Mouse (Mus musculus) thymus, adult 2 months (tissue): ENCODE measurements around the gene Sin3a. TPM values are rescaled to one million over a fixed set of nuclear protein-coding genes. Genes with fewer than 3 reads are reported as not detected.

Experiments
- DNase-seq: peaks from one replicate; pipeline ENCODE4 v3.0.0; 2021
- H3K27ac ChIP-seq: fragments of 200-500 bp; 2 replicates; pipeline ENCODE4 v1.5.1; 2012; ENCODE audit warnings: low read length, control low read depth; ENCODE audit not compliant: control insufficient read depth, insufficient read depth
- H3K27me3 ChIP-seq: fragments of 200-500 bp; 2 replicates; pipeline ENCODE4 v1.6.1; 2012; ENCODE audit warnings: mild to moderate bottlenecking, low read length, moderate library complexity, mixed read lengths; ENCODE audit not compliant: control insufficient read depth, insufficient read depth
- H3K36me3 ChIP-seq: fragments of 200-500 bp; 2 replicates; pipeline ENCODE4 v1.6.1; 2012; ENCODE audit warnings: mild to moderate bottlenecking, low read length, moderate library complexity; ENCODE audit not compliant: control insufficient read depth, insufficient read depth
- H3K4me1 ChIP-seq: fragments of 200-500 bp; replicated peaks from 2 replicates; pipeline ENCODE4 v1.6.1; 2012; ENCODE audit warnings: low read length; ENCODE audit not compliant: control insufficient read depth, insufficient read depth
- H3K4me3 ChIP-seq: fragments of 200-500 bp; 2 replicates; pipeline ENCODE4 v1.5.1; 2012; ENCODE audit warnings: mild to moderate bottlenecking, low read length, control low read depth, moderate library complexity; ENCODE audit not compliant: control insufficient read depth, insufficient read depth
- CTCF ChIP-seq: fragments of 200-500 bp; IDR thresholded peaks from 2 replicates; pipeline ENCODE4 v1.5.1; 2012; ENCODE audit warnings: mild to moderate bottlenecking, control low read depth, low read length, moderate library complexity, borderline replicate concordance; ENCODE audit not compliant: control insufficient read depth, poor library complexity, insufficient read depth; ENCODE audit errors: extremely low read depth
- POLR2A ChIP-seq: fragments of 200-500 bp; IDR thresholded peaks from 2 replicates; pipeline ENCODE4 v1.6.1; 2012; ENCODE audit warnings: mild to moderate bottlenecking, low read length, control low read depth, moderate library complexity; ENCODE audit not compliant: control insufficient read depth, poor library complexity, insufficient read depth; ENCODE audit errors: extremely low read depth
- WGBS: fragments of 180-500 bp; shearing (Covaris S2); methylation state at CpG from one replicate; pipeline ENCODE4 v1.1.7; 2018; 5-methylcytosine and 5-hydroxymethylcytosine counted together
- polyA plus RNA-seq: library from polyadenylated mRNA; depleted of rRNA; stranded (reverse); fragments of >200 nt; gene quantifications from 2 replicates; pipeline ENCODE4 v1.2.3, GENCODE M21; 2012; rRNA removed

Gene Sin3a
- 237 and 282 TPM in 2 replicates for polyA plus RNA-seq

- WGBS, result under 1% methylated on average over 34 of the region's 34 CpGs
- peak within 1 kb of the TSS; percentile 92 for H3K27ac ChIP-seq
- TF ChIP-seq CTCF (no peak), POLR2A (0 out of 2 replicates have a peak, but pooled peaks have one; percentile 22)
- no peaks in the 10 kb centered on the region for H3K36me3 ChIP-seq
- no peaks in the 10 kb centered on the region for H3K27me3 ChIP-seq
- H3K4me3 ChIP-seq, result peak within 1 kb of the TSS; percentile 85
- peak; percentile 75 for DNase-seq
- H3K4me1 ChIP-seq, result peaks cover 7% of the 10 kb centered on the region
Measured at GRCm38 (mm10) chr9:57071801-57072351, at the start of gene Sin3a. Gene Sin3a (plus strand): TSS chr9:57072040.

- no peak for DNase-seq
- Histone ChIP-seq H3K4me3 (no peak overlapping the region), H3K27ac (no peak overlapping the region), H3K4me1 (no peaks in the 10 kb centered on the region), H3K36me3 (no peaks in the 10 kb centered on the region; the same call in 1 of the 2 replicates), H3K27me3 (no peaks in the 10 kb centered on the region)
- WGBS, result 82% methylated on average over 1 of the region's 1 CpGs
- no peak for TF ChIP-seq CTCF
- no peak for TF ChIP-seq POLR2A
Measured at GRCm38 (mm10) chr9:57031756-57032155, 40.1 kb upstream of the Sin3a start.

DNA sequence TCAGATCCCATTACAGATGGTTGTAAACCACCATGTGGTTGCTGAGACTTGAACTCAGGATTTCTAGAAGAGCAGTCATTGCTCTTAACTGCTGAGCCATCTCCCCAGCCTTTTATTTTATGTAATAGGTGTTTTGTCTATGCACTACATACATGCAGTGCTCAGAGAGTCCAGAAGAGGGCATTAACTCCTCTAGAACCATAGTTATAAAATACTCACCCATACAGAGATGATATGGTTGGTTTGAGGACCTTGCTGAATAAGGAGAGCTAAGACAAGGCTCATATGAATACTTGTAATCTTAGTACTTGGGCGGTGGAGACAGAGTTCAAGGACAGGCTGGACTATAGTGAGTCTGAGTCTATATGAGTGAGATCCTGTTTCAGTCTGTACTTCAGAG lies 15.6 kb upstream of the Sin3a start:
- Histone ChIP-seq H3K4me1 (no peaks in the 10 kb centered on the region), H3K36me3 (no peaks in the 10 kb centered on the region), H3K27me3 (no peaks in the 10 kb centered on the region), H3K4me3 (no peak overlapping the region), H3K27ac (no peak overlapping the region)
- 85% methylated on average over 1 of the region's 1 CpGs for WGBS
- DNase-seq, result peak; percentile 75
- TF ChIP-seq POLR2A, result no peak
- TF ChIP-seq CTCF, result no peak

DNA sequence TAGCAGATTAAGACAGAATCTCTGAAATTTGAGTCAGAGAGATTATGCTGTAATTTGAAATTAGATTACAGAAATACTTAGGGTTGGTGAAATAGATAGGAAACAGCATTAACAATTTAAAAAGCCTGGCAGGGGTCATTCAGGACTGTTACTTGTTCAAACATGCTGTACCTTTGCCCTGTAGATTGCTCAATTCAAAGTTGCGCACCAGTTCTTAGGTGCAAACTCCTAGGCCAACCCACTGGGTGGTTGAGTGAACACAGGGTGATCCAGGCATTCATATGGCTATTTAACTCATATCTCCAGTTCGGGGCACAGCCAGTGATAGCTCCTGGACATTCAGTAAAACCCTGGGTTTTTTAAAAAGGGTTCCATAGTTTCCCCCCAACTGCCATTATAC lies 7.7 kb upstream of the Sin3a start:
- 93% methylated on average over 2 of the region's 2 CpGs for WGBS
- H3K27ac ChIP-seq, result no peak overlapping the region
- no peak for TF ChIP-seq CTCF
- TF ChIP-seq POLR2A, result no peak
- no peaks in the 10 kb centered on the region for H3K27me3 ChIP-seq
- H3K4me3 ChIP-seq, result no peak overlapping the region
- no peaks in the 10 kb centered on the region for H3K36me3 ChIP-seq
- no peak for DNase-seq
- H3K4me1 ChIP-seq, result no peaks in the 10 kb centered on the region

DNA sequence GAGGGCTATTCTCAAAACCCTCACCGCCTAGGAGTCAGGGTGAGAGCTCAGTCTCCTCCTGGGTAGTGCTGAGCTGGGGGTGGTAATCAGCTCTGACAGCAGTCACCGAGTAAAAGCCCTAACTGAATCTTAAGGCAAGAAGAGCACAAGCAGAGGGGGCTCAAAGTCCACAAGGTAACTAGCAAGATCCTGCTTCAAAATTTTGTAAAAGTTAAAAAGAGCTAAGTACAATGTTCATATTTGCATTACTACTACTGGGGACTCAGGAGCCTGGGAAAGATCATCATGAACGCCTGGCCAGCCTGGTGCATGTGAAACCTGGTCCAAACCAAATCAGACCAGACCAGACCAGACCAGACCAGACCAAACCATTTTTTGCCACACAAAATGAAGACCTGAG lies 3.6 kb upstream of the Sin3a start:
- no peak for TF ChIP-seq CTCF
- no peak for TF ChIP-seq POLR2A
- H3K27me3 ChIP-seq, result no peaks in the 10 kb centered on the region
- no peak overlapping the region for H3K4me3 ChIP-seq
- no peaks in the 10 kb centered on the region for H3K4me1 ChIP-seq
- H3K36me3 ChIP-seq, result no peaks in the 10 kb centered on the region
- 94% methylated on average over 3 of the region's 3 CpGs for WGBS
- no peak overlapping the region for H3K27ac ChIP-seq
- no peak for DNase-seq

DNA sequence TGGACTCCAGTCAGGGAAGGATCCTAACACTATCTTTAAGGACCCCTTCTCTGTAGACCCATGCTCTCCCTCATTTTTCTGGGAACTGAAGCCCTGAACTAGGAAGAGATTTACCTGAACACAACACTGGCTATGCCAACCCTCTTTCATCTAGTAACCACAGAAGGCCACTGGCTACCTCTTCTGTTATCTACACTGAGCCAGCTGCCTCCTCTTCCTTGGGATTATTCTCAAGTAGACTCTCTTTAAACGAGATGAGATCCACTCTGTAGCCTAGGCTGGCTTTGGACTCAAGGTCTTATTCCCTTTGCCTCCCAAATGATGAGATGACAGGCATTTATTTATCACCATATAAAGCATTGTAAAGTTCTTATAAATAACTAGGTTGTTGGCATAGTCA lies 1.6 kb upstream of the Sin3a start:
- no peak overlapping the region for H3K27ac ChIP-seq
- TF ChIP-seq CTCF, result no peak
- no peak for TF ChIP-seq POLR2A
- H3K27me3 ChIP-seq, result no peaks in the 10 kb centered on the region
- 38% methylated on average over 1 of the region's 1 CpGs for WGBS
- H3K36me3 ChIP-seq, result no peaks in the 10 kb centered on the region
- H3K4me3 ChIP-seq, result no peak overlapping the region
- no peak for DNase-seq
- H3K4me1 ChIP-seq, result peaks cover 7% of the 10 kb centered on the region
